Mouse (Mus musculus): ENCODE data around the gene Phlda1.
"Not testable (repeated sequence)": the region's sequence is repeated elsewhere in the genome, so short reads cannot be mapped to it uniquely, and the experiment has no call there.

Phlda1 gene

GRCm38 (mm10) chr10:111506101-111506925 lies at the start of gene Phlda1:
Phlda1 (plus strand) TSS chr10:111506286.
- DNase-seq (ENCODE audit: low spot score) = peak; percentile 87

DNA sequence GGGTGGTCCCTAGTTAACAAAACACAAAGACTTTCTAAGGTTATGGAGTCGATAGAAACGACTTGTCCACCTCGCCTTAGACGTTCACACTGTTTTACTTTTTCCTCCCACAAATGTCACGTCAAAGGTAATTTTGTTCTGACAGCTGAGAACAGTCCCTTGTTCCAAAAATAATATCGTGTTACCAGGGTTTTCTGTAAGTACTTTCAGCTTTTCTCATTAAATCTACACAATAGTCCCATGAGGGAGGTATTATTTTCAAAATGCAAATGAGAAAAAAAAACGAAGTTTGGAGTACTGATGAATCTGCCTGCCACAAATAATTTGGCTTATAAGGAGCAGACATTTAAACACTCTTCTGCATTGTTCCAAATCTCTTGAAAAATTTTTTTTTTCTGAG lies 48.0 kb upstream of the Phlda1 start:
- DNase-seq (ENCODE audit: low spot score) = no peak

DNA sequence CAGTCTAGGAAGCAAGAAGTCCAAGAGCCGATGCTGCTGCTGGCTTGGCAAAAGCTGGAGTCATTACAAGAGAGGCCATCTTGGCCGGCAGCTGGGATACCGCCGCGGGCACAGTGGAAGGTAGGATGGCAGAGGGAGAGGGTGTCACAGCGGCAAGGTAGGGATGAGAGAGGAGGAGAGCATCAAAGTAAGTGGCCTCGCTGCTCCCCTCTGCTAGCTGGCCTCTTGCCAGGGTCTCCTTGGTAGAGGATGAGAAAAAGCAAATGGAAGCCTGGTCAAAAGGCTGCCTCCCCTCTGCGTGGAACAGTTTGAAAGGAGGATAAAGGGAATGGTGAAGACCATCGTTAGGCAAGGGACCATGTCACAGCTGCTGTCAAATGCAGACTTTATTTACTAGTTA lies 47.0 kb upstream of the Phlda1 start:
- DNase-seq (ENCODE audit: low spot score) = peak; percentile 61

GRCm38 (mm10) chr10:111459874-111460273 lies 46.2 kb upstream of the Phlda1 start:
- no peak for DNase-seq (ENCODE audit: low spot score)

GRCm38 (mm10) chr10:111460381-111460780 lies 45.7 kb upstream of the Phlda1 start:
- DNase-seq (ENCODE audit: low spot score) = no peak

- no peak for DNase-seq (ENCODE audit: low spot score)
These were observed 41.3 kb upstream of the Phlda1 start for GRCm38 (mm10) chr10:111464833-111465232.

DNA sequence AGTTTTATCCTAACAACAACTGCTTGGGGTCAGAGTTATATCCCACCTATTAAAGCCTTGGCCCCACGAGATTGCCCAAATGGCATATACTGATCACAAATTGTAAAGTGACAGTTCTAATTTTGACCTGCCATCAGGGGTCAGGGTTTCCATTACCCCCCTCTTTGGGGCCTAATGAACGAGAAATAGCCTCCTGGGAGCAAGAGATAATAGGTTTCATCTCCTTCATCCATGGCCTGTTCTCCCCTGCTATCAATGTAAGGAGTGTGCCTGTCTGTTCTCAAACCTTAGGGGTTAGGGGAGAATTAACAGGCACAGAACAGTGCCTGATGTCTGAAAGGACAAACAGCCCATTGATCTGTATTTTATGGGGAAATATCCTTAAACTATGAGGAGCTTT lies 40.7 kb upstream of the Phlda1 start:
- no peak for DNase-seq (ENCODE audit: low spot score)

- no peak for DNase-seq (ENCODE audit: low spot score)
These were observed 34.9 kb upstream of the Phlda1 start for GRCm38 (mm10) chr10:111471166-111471565.

DNA sequence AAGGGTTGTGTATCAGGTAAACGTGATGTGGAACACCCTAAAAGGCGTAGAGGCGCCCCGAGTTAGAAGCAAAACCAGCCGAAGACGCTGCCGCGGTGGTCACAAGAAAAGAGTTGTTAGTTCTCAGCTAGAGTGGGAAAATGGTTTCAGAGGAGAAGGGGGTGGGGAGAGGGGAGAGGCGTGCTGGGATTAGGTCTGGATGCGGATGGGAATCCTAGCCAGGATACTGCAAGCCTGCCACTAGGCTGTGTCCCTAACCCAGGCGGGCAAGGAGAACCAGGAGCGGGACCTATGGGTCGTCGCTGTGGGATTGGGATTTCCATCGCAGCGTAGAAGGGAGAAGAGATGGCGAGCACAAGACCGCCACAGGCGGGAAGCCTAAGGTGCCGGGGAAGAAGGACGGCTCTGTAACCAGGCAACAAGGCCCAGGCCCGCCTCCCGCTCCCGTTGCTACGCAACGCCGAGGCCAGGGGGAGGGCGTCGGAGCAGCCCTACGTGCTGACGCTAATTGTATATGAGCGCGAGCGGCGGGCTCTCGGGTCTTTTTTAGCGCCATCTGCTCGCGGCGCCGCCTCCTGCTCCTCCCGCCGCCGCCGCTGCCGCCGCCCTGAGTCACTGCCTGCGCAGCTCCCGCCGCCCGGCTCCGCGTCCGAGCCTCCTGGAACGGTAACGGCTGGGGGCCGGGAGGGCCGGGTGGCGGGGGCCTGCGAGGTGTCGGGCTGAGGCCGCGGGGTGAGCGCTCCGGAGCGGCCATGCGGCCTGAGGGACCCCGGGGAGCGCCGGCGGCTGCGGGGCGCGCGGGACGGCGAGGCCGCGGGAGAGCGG lies 33.2 kb upstream of the Phlda1 start, which contains the start of gene Nap1l1:
Gene Nap1l1 (plus strand): TSS at position 538 of the 825 bp plus-strand sequence.
- DNase-seq (ENCODE audit: low spot score) = peak; percentile 97

GRCm38 (mm10) chr10:111473511-111474371 lies 32.3 kb upstream of the Phlda1 start:
- DNase-seq (ENCODE audit: low spot score) = peak; percentile 76

- DNase-seq (ENCODE audit: low spot score) = no peak
These were observed 29.8 kb upstream of the Phlda1 start for GRCm38 (mm10) chr10:111476301-111476700.

GRCm38 (mm10) chr10:111476989-111477510 lies 29.0 kb upstream of the Phlda1 start:
- no peak for DNase-seq (ENCODE audit: low spot score)

DNA sequence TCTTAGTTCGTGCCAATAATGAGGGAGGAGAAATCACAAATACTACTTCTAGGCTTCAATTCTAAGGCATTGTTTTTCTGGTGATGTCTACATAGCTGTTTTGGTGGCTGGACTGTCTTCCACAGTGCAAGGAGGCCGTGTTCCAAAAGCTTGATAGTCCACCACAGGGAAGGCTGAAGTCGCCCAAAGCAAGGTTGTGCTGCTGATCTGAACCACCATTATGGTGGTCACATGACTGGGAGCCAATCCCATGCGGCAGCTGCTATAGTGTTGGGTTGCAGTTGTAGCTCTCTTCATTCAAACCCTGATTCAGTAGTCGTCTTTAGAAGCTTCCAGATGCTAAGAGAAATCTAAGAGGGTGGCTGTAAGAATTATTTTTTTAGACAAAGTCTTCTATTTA lies 26.5 kb upstream of the Phlda1 start:
- no peak for DNase-seq (ENCODE audit: low spot score)

GRCm38 (mm10) chr10:111482654-111483053 lies 23.4 kb upstream of the Phlda1 start:
- DNase-seq (ENCODE audit: low spot score) = no peak

GRCm38 (mm10) chr10:111484079-111484478 lies 22.0 kb upstream of the Phlda1 start:
- DNase-seq (ENCODE audit: low spot score) = no peak

DNA sequence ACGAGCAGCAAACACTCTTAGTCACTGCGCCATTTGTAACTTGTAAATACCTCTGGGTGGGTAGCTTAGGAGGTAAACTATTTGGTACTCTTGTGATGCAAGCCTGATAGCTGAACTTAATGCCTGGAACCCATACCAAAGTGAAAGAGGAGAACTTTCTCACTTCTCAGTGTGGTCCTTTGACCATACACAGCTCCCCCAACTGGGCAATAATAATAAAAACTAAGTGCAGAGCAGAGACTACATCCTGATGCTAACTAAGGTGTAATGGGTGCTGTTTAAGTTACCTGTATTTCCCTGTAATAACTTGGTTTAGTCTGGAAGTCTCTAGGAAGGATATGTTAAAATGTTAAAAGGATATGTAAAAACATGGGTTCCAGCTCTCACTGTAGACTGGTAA lies 17.3 kb upstream of the Phlda1 start:
- DNase-seq (ENCODE audit: low spot score) = no peak

- not testable (repeated sequence) for DNase-seq (ENCODE audit: low spot score)
These were observed 16.0 kb upstream of the Phlda1 start for GRCm38 (mm10) chr10:111490079-111490478.

GRCm38 (mm10) chr10:111495888-111496287 lies 10.2 kb upstream of the Phlda1 start:
- no peak for DNase-seq (ENCODE audit: low spot score)

GRCm38 (mm10) chr10:111499892-111500291 lies 6.2 kb upstream of the Phlda1 start:
- DNase-seq (ENCODE audit: low spot score) = no peak

DNA sequence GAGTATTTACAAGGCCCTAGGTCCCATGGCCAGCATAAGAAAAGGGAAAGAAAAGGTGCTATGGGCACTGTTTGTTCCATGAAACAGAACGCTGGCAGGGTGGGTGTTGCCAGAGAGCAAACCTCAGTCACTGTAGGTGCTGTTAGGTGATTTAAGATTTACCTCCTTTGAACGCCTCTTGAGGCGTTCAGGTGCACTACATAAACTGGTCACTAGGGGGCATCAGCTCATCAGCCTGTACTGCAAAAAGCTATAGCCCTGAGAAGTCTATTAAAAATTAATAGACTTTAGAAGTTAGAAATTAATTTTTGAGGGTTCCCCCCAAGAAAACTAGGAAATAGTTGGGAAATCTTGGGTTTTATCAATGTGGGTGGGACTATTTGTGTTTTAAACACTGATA lies 3.0 kb upstream of the Phlda1 start:
- DNase-seq (ENCODE audit: low spot score) = peak; percentile 87

DNA sequence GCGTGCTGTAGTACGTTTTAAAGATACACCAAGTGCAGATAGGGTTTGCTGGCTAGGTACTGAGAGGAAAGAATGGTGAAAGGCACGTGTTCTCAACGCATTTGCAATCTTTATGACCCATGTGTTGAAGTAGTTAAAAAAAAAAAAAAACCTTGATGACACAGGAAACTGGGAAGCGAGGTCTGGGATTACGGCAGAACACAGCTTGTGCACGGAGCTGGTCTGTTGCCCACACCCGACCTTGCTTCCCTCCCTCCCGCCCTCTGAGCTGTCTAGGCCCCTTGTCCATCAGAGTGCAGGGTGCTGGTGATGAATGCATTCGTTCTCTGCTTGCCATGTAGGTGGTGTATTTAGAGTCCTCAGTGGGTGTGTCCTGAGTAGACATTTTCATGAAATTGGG lies 2.4 kb upstream of the Phlda1 start:
- no peak for DNase-seq (ENCODE audit: low spot score)

- no peak for DNase-seq (ENCODE audit: low spot score)
These were observed 1.5 kb upstream of the Phlda1 start for GRCm38 (mm10) chr10:111504606-111505005.

Data from testis, postnatal 10 days (tissue).